Mouse (Mus musculus) spleen, adult 2 months (tissue): ENCODE measurements around the gene Tbccd1.

Source experiments
- CTCF ChIP-seq: fragments of 200-500 bp; IDR thresholded peaks from 2 replicates; pipeline ENCODE4 v1.5.1; 2011; ENCODE audit warnings: mild to moderate bottlenecking, inconsistent platforms; ENCODE audit not compliant: insufficient read depth, insufficient read length, insufficient replicate concordance; ENCODE audit errors: extremely low read depth
- POLR2A ChIP-seq: fragments of 200-500 bp; IDR thresholded peaks from 2 replicates; pipeline ENCODE4 v1.6.1; 2011; ENCODE audit warnings: low read depth, low read length, inconsistent platforms

DNA sequence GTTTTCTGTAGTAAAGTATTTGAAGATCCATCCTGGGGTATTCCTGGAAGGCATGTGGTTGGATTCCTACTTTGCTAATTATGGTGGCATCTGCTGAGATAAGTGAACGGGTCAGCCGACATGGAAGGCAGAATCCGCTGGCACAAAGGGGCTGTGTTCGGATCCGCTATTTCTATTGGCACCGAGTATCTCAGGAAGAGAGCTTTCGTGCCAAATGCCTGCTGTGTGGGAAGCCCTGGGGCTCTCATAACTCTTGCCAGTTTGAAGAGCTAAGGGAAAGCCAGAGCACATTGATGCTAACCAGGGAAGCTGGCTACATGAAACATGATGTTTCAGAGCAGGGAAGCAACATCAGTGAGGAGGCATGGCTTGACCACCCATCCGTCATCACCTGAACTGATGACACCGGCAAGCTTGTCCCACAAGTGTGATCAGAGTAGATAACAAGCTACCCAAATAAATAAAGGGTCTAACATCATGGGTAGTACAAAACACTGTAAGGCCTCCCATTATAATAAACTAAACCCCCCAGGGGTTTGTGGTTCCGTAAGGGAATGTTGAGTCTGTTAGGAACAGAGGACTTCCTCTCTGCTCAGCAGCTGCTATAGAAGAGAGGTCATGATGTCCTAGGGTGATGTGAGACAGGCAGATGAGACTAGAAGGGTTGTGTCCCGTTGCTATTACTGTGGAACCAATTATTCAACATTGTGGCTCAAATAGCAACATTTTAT, 20.4 kb upstream of the Tbccd1 start:
- TF ChIP-seq POLR2A, result no peak
- TF ChIP-seq CTCF, result no peak
